Mouse (Mus musculus): ENCODE data around the gene Tsga8. TPM values are rescaled to one million over a fixed set of nuclear protein-coding genes. Genes with fewer than 3 reads are reported as not detected.

The Tsga8 gene
- not detected in 2 replicates for polyA plus RNA-seq (2016; fragmentation: Nextera tagmentation; extraction: Ambion mirVana)

GRCm38 (mm10) chrX:83487598-83487997 lies at the start of gene Tsga8:
Gene Tsga8 (minus strand): TSS chrX:83487924.
- H3K4me1 ChIP-seq = no peaks in the 10 kb centered on the region
- 90% methylated on average over 15 of the region's 15 CpGs for WGBS
- H3K27me3 ChIP-seq (ENCODE audit: low read depth, poor library complexity, severe bottlenecking) = no peaks in the 10 kb centered on the region
- DNase-seq (ENCODE audit: low spot score) = no peak
- H3K36me3 ChIP-seq = no peaks in the 10 kb centered on the region
- H3K27ac ChIP-seq = no peak within 1 kb of the TSS
- no peaks in the 10 kb centered on the region for H3K9me3 ChIP-seq (replicated peaks)
- H3K4me3 ChIP-seq = no peak within 1 kb of the TSS
